Mouse (Mus musculus) megakaryocyte, adult 5-6 weeks (primary cell): ENCODE measurements at regions not wholly inside any gene's neighbourhood (a gene's known extent, or its start where the extent isn't known, plus 50 kb on each side); places are given as distances from the start of the nearest gene placed in this dataset.

Experiments
- ATAC-seq: 2 replicates; pipeline ENCODE4 v1.8.0; 2016; ENCODE audit warnings: mild to moderate bottlenecking, inconsistent platforms; ENCODE audit not compliant: poor library complexity, severe bottlenecking

DNA sequence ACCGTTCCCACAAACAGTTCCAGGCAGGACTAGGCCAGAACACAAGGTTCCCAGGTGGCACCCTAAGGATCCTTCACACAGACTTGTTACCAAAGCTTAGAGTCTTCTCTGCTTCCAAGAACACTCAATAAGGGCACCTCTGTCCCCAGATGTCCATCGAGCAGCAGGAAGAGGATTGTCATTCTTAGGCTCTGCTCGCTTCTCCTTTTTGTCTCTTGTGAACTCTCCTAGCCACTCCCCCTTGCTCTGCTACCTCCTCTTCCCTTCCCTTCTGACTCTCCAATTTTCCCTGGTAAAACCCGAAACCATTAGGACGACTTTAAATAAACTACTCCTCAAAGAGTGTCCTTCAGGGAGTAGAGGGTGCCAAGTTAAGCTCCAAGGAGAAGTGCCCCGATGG is 124.4 kb upstream of the Pja1 start:
- ATAC-seq: peak; percentile 63; the same call in 1 of the 2 replicates

GRCm38 (mm10) chrX:99593872-99594487 is 122.9 kb upstream of the Pja1 start:
- no peak for ATAC-seq

- no peak for ATAC-seq
Measured at GRCm38 (mm10) chrX:99592980-99593379, 121.9 kb upstream of the Pja1 start.

- no peak for ATAC-seq
Measured at GRCm38 (mm10) chrX:99587284-99587683, 116.2 kb upstream of the Pja1 start.

GRCm38 (mm10) chrX:99586282-99586681 is 115.2 kb upstream of the Pja1 start:
- ATAC-seq: no peak

- ATAC-seq: no peak
Measured at GRCm38 (mm10) chrX:99585703-99586102, 114.6 kb upstream of the Pja1 start.

- no peak for ATAC-seq
Measured at GRCm38 (mm10) chrX:99582611-99583010, 111.5 kb upstream of the Pja1 start.

GRCm38 (mm10) chrX:99581632-99582466 is 110.8 kb upstream of the Pja1 start:
- ATAC-seq: no peak

DNA sequence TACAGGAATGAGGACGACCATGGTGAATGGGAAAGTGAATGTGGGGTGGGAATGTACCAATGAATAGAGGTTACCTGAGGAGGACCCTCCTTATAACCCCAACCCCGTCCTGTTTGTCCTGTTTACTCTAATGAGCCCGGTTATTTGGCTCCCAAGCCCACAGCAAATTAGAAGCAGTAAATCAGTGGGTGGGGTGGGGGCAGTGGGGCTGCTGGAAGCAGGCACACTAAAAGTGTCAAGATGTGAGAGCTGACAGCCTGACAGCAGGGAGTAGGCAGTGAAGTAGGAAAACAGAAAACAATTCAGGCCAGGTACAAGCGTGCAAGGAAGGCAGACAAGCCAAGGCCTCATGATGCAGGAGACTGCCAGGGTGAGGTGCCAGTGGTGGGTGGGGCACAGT is 108.1 kb upstream of the Pja1 start:
- ATAC-seq: no peak

GRCm38 (mm10) chrX:99578796-99579195 is 107.7 kb upstream of the Pja1 start:
- no peak for ATAC-seq

DNA sequence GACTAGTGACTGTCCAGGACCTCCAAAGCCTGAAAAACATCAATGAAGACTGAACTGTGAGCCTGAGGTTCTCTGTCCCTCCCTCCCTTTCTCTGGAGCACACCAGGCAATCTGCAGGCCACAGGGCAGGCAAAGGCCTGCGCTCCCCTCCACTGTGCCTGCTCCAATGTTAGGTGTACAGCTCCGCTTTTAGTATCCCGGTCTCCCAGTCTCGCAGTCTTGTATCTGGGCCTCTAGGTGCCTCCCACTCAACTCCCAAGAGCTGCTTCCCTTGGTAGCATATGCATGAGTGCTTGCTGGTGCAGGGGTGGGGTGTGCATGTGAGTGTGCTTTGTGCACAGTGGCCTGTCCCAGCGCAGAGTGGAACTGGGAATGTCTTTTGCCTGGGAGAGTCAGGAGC is 104.0 kb upstream of the Pja1 start:
- no peak for ATAC-seq

- ATAC-seq: peak; percentile 40; the same call in 1 of the 2 replicates
Measured at GRCm38 (mm10) chrX:99574441-99575103, 103.5 kb upstream of the Pja1 start.

- ATAC-seq: no peak
Measured at GRCm38 (mm10) chrX:99570161-99570560, 99.1 kb upstream of the Pja1 start.

DNA sequence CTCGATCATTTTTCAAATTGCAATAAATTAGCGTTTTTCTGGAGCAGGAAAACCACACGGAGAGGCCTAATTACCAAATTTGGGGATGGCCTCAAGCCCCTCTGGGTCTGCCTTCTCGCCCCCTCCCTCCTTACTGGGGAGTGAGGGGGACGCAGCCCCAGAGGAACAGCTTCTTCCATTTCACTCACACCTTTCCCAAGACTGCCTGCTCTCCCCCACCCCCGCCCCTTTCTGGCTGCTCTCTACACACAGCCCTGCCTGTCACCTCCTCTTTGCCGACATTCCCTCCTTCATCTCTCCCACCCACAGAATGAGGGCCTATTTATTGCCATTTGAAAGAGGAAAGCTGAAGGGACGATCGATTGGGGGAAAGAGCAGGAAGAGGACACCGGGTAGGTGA is 97.2 kb upstream of the Pja1 start:
- ATAC-seq: no peak

- no peak for ATAC-seq
Measured at GRCm38 (mm10) chrX:99567367-99568164, 96.5 kb upstream of the Pja1 start.

GRCm38 (mm10) chrX:99561995-99562394 is 90.9 kb upstream of the Pja1 start:
- no peak for ATAC-seq

GRCm38 (mm10) chrX:99560699-99561098 is 89.6 kb upstream of the Pja1 start:
- ATAC-seq: no peak

- ATAC-seq: no peak
Measured at GRCm38 (mm10) chrX:99556876-99557354, 85.8 kb upstream of the Pja1 start.

- ATAC-seq: no peak
Measured at GRCm38 (mm10) chrX:99555976-99556781, 85.1 kb upstream of the Pja1 start.

GRCm38 (mm10) chrX:99552778-99553177 is 81.7 kb upstream of the Pja1 start:
- no peak for ATAC-seq
